Mouse (Mus musculus) left cerebral cortex, postnatal 36 days (tissue): Measurements from ENCODE around the gene Gm128. TPM values are rescaled to one million over a fixed set of nuclear protein-coding genes. Genes with fewer than 3 reads are reported as not detected.

ENCODE experiments used
- DNase-seq, 2 experiments: peaks; one replicate each; pipeline ENCODE4 v3.0.0; 2021 to 2022; ENCODE audit warnings: low spot score in 2 of 2, mixed read lengths in 1 of 2
- intact Hi-C: fragments of 180-260 bp; cut with DNase I; formaldehyde crosslinking; loops from one replicate; pipeline ENCODE4 v1.15.1; 2025
- total RNA-seq, 2 experiments: library from RNA; stranded (reverse); gene quantifications; 2 replicates each; pipeline ENCODE4 v1.2.3; 2021

The Gm128 gene
- total RNA-seq, 2 experiments from 2014 or later: 0.20 to 0.27 TPM

GRCm38 (mm10) chr3:95233303-95233980 is 8.0 kb downstream of the Gm128 start:
- intact Hi-C loops: no loop called here
- DNase-seq: no peak

DNA sequence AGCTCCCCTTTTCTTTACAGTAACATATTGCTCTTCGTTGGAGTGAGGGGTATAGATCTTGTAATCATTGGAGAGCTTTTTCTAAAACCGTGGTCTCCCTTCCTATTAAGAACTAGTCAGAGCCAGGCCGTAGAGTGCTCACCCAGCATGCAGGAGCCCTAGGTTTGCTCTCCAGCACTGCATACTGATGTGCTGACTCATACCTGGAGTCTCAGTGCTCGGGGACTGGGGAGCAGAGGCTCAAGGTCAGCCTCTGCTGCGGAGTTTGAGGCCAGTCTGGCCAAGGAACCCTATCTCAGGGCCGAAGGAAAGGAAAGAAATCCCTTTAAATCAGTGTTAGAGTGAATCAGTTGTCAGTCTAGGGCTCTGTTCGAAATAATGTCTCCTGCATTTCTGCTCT is 8.6 kb downstream of the Gm128 start:
- intact Hi-C loops: no loop called here
- DNase-seq: no peak

DNA sequence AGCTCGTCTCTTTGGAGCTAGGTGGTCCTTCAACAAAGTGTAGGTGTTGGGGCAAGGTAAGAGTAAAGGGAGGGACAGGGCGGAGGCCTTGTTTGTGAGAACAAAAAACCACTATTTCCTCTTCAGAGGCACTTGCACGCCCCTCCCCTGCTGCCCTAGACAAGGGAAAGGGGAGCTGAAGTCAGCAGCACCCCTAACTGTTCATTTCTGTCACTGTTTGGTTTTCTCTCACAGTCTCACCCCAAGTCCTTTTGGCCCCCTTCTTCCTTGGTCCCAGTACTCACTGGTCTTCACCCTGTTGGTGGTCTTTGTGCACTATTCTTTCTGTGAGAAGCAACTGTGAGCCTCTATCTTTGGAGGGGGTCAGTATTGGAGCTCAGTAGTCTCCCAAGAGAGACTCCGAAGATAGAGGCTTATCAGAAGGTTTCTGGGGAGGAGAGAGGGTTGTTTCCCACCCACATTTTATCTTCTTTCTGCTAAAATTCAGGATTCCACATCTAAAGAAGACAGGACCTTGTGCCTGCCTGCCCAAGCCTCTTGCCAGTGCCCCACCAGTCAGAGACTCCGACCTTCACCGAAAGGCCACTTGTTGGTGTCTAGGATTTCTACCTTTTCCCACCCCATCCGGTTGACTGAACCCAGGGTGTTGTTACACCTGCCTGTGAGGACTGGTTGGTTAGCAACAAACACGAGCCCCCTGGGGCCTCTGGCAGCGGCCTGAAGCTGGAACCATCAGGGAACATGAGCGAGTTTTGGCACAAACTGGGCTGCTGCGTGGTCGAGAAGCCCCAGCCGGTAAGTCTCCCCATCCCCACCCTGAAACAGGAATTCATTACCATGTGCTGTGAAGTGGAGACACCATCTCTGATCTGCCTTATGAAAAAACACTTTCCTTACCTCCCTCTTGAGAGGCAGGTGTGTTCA is 9.8 kb downstream of the Gm128 start, which contains the start of gene Mllt11:
Gene Mllt11, minus strand, starts transcription at position 874 of the 924 bp plus-strand sequence.
- intact Hi-C loops: no loop called here
- no peak for DNase-seq

DNA sequence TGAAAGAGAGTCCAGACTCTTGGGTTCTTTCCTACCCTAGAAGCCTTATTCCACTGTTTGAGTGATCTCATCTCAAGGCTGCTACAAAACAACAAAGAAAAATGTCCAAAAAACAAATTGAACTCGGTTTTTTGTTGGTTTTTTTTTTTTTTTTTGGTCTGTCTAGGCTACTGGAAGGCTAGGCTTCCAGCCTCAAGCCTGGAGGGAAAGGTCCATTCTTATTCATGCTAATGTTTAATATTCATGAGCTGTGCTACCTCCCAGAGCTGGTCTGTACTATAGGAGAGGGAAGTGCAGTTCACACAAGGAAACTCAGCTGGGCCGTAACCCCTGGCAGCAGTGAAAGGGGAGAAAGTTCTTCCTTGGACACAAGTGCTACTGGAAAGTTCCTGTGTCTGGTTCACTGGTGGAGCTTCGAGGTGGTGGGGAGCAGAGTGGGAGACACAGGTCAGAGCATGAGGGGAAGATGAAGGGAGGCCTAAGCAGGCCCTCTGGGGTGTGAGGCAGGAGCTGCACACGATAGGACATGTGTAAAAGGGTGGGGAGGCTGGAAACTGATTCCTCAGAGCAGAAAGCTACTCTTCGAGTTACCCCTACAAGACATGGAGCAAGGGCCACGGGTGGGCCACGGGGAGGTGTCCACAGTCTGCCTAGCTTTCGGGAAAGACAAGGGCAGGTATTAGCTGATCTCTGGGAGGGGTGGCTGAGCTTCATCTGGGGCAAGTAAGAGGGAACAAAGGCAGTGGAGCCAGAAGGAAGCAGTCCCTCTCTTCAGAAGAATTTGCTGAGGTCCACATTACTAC is 10.7 kb downstream of the Gm128 start:
- no peak for DNase-seq
- intact Hi-C loops: loop anchor here (1.0 kb wide), 1 partner anchor 13 kb away; the partner anchor contains the start of gene Gabpb2

- intact Hi-C loops: loop anchor here (1.0 to 2.0 kb wide), 2 partner anchors 13 to 53 kb away; partner anchors contain the start of genes Gabpb2 and Prune1
These were observed 11.5 kb downstream of the Gm128 start for GRCm38 (mm10) chr3:95229781-95230494.

DNA sequence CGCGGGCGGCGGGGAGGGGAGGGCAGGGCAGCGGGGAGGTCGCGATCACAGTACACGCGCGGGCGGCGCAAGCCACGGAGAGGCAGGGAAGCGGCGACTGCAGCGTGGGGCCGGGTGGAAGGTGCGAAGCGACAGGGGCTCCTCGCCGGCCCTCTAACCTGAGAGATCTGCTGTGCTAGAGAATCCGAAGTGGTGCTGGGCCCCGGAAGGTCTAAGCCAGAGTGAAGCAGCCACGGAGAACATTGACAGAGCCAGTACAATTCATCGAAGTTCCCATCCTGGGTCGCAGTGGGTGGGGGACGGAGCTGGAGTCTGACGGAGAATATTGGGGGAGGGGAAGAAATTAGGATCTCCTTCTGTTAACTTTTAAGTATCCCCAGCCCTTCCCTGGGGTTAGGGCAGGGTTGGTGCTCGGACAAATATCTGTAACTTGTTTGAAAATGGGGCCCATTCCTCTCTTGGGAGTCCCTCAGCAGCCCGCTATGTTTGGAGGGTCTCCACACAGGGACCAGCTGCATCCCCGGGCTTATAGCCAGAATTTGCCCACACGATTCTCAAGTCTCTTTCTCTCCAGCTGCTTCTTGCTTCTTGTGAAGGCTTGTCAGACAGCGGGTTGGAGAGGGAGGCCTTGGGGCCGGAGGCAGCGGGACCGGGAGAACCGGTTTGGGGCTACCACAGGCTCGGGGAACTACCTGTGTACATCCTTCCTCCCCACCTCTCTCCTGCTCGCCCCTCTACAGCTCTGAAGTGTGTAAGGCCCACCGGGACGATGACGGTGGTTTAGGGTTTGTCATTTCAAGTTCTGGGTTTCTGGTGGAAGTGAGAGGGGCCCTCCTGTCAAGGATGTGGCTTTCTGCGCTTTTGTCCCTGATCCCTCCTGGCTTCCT is 12.3 kb downstream of the Gm128 start:
- intact Hi-C loops: loop anchor here (2.0 kb wide), 1 partner anchor 54 kb away; the partner anchor contains the start of gene Prune1
- DNase-seq: peak; percentile 63 to 67

More at GRCm38 (mm10) chr3:95229781-95230494, 11.5 kb downstream of the Gm128 start:
- peak; percentile 44 to 54 for DNase-seq

DNA sequence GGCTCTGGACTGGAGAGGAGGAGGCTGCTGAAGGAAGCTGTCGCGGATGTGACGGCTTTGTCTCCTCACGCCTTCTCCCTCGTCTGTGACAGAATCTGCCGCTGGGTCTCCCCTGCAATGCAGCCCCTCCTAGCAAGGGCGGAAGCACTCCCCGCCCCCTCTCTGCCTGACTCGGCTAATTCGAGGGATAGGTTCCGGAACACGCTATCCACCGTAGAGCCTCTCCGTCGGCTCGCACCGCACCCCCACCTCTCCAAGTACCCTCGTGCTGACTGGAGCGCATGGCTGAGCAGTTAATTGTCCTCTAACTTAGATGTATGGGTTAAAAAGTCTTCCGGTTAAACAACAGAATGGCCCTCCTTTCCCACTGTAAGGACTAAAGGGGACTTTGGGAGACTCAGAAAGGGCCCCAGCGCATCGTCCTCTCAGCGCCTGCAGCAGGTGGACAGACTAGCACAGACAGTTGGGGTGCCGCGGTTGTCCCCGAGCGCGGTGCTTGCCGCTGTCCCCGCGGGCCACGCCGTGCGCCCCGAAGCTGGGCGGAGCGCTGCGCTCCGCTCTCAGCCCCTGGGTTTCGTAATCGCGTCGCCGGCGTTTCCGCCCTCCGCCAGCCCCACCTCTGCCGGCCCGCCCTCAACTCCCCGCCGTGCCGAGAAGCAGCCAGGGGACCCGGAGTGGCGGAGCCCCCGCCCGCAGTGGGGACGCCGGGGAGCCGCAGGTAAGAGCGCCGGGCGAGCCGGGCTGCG is 13.1 kb downstream of the Gm128 start, which contains the start of gene Cdc42se1:
Gene Cdc42se1, plus strand, starts transcription at position 585 of the 746 bp plus-strand sequence.
- DNase-seq: peak; percentile 88 to 90
- intact Hi-C loops: loop anchor here (2.0 kb wide), 1 partner anchor 54 kb away; the partner anchor contains the start of gene Prune1

- intact Hi-C loops: no loop called here
- DNase-seq: no peak
These were observed 14.2 kb downstream of the Gm128 start for GRCm38 (mm10) chr3:95227214-95227613.

DNA sequence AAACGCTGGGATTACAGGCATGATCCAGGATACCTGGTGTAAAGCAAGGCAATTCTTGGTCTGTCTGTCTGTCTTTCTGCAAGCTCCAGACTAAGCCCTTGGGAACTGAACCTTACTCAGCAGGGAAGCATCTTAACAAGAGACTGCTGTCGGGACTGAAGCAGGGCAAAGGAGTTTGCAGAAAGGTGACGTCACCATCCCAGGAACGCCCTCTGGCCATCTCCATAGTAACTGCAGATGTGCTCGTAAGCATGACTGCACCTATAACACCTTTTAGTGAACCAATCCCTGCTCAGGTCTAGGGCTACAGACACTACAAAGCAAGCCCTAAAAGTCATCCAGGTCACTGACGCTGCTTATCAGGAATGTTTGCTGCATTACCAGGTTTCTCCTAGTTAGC is 17.1 kb downstream of the Gm128 start:
- DNase-seq: no peak
- intact Hi-C loops: no loop called here

DNA sequence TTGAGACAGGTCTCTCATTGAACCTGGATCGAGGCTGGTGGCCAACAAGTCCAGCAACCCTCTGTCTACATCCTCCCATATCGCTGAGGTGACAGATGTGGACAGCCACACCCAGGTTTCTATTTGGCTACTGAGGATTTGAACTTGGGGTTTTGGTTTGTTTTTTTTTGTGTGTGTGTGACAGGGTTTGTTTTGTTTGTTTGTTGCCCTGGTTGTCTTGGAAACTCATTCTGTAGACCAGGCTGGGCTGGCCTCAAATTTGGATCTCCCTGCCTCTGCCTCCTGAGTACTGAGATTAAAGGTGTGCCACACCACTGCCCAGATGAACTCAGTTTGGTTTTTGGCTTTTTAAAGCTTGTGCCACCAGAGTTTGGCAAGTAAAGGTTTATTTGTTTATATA is 18.4 kb downstream of the Gm128 start:
- intact Hi-C loops: no loop called here
- DNase-seq: no peak

DNA sequence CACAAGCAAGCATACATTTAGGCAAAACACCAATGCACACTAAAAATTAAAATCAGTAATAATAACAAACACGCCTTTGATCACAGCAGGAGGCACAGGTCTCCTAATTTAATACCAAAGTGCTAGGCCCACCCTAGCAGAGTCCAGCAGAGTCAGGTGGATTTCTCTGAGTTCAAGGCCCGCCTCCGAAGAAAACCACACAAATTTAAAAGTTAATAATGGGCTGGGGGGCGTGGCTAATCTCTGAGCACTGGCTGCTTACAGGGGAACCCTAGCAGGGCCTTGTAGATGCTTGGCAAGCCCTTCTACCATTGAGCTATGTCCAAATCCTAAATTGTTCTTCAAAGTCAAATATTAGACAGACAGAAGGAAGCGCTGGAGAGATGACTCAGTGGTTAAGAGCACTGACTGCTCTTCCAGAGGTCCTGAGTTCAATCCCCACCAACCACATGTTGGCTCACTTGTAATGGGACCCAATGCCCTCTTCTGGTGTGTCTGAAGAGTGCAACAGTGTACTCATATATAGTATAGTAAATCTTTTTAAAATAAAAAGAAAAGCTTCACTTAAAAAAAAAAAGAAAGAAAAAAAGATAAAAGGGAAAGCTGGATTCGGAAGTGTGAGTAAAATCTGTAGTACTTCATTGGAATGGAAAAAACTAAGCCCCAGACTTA is 22.8 kb downstream of the Gm128 start:
- intact Hi-C loops: no loop called here

DNA sequence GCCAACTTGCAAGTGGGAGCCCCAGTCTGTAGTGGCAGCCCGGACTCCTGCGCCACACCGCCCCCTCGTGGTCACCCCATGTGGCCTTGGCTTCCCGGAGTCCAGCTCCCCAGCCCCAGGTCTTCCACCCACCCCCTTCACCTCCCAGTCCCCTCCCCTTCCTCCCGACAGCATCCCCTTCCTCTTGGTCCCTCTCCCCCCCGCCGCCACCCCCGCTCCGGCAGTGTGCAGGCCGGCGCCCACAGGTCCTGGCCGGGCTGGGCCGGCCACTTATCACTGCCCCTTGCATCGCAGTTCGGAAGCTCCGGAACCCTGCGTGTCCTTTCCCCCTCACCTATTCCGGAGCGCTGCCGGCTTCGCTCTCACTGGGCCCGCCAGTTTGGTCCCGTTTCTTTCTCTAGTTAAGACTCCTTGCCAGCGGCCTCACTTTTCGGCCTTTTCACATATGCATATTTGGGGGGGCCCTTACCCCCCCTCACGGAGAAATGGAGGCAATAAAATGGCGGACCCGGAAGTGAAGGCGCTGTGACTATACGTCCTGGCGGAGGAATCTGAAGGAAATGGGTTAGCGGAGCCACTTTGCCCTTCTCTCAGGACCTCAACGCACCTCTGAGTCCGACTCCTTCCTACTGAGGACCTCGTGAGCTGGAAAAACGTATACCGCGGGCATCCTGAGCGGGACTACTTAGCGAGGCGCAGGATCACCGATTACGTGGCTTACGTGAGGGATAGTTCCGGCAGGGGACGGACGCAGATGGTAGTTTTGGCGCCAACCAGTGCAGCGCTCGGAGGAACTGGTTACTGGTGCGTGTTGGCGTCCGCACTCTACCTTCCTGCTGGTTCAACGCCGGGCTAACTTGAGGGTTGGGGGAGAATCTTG is 23.9 kb downstream of the Gm128 start, which contains the start of gene Gabpb2:
Gene Gabpb2, minus strand, starts transcription at position 662 of the 880 bp plus-strand sequence.
- intact Hi-C loops: loop anchor here (1.0 to 2.0 kb wide), 3 partner anchors 13 to 75 kb away; partner anchors contain the start of gene Tnfaip8l2
- peak; percentile 89 to 91 for DNase-seq

More for the DNA sequence above, 22.8 kb downstream of the Gm128 start:
- DNase-seq: no peak

DNA sequence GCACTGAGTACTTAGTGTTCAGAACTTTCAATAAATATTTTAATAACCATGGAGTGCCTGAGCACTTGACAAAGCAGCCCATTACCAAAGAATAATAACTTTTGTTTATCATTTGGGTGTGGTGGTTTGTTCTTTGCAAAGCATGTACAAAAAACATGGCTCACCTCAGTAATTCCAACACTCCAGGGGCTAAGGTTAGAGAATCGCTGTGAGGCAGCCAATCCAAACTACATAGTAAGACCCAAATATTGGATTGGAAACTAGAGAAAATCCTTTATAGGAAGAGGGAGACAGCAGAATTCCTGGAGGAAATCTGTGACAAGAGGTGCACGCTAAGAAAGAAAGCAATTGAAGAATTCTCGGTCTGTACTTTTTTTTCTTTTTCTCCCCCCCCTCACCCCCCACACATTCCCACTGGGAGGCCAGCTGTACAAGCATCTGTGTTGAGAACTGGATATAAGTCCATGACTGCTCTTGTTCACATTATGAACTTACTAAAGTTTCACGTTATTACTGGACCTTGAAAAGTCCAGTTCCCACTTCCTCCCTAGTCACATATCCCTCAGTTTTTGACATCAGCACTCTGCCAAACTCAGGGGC is 24.6 kb downstream of the Gm128 start:
- no peak for DNase-seq
- intact Hi-C loops: loop anchor here (1.0 to 2.0 kb wide), 3 partner anchors 14 to 74 kb away; partner anchors contain the start of gene Tnfaip8l2

DNA sequence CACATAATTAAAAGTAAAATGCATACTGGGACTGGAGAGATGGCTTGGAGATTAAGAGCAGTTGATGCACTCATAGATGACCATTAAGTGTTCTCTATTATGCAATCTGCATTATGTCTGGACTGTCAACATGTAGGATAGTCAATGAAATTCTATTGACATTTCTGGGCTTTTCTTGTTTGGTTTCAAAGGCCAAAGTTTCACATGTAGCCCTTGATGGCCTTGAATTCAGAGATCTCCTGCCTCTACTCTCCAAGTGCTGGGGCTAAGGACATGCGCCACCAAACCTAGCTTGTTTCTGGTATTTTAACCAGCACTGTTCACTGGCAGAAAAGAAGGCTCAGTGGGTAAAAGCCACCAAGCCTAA is 27.8 kb downstream of the Gm128 start:
- no peak for DNase-seq
- intact Hi-C loops: no loop called here
